Mouse (Mus musculus) cerebellum, postnatal 4 days (tissue): ENCODE results near the gene Zfr.
"Not testable (repeated sequence)": the region's sequence is repeated elsewhere in the genome, so short reads cannot be mapped to it uniquely, and the experiment has no call there.

Source experiments
- DNase-seq, 2 experiments: peaks; one replicate each; pipeline ENCODE4 v3.0.0; 2022; ENCODE audit warnings: low spot score in 2 of 2, mixed read lengths in 1 of 2

The Zfr gene

GRCm38 (mm10) chr15:12194817-12195735, 77.4 kb downstream of the Zfr start:
- DNase-seq: no peak

DNA sequence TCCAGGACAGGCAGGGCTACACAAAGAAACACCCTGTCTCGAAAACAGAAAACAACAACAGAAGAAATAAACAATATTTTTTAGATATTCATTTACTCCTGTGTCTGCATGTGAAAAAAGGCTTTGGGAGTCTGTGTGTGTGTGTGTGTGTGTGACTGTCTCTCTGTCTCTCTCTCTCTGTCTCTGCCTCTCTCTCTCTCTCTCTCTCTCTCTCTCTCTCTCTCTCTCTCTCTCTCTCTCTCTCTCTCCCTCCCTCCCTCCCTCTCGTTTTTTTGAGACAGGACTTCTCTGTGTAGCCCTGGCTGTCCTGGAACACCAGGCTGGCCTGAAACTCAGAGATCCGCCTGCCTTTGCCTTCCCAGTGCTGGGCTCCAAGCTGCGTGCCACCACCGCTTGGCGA, 78.3 kb downstream of the Zfr start:
- DNase-seq: no peak

- DNase-seq: peak in 1 of 2 experiments; percentile 66
Observed at GRCm38 (mm10) chr15:12196410-12197191, 79.0 kb downstream of the Zfr start.

DNA sequence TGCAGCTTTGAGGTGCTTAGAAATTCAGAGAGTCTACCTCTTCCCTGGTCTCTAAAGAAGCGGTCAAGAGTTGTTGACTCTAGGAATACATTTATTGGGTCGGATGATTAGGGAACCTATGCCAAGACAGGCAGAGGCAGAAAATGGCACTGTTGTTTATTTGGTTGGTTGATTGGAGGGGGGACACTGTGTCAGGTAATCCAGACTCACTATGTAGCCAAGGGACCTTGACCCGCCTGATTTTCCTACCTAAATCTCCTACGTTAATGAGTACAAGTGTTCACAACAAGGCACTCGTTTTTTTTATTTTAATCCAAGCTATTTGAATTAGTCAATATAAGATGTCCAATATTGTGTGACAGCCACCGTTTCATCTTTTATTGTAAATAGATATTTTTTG, 79.7 kb downstream of the Zfr start:
- DNase-seq: no peak

- DNase-seq: no peak
Observed at GRCm38 (mm10) chr15:12200021-12200420, 82.4 kb downstream of the Zfr start.

- no peak for DNase-seq
Observed at GRCm38 (mm10) chr15:12201856-12202255, 84.2 kb downstream of the Zfr start.

GRCm38 (mm10) chr15:12202456-12202855, 84.8 kb downstream of the Zfr start:
- DNase-seq: no peak

- DNase-seq: not testable (repeated sequence)
Observed at GRCm38 (mm10) chr15:12203008-12203407, 85.4 kb downstream of the Zfr start.

DNA sequence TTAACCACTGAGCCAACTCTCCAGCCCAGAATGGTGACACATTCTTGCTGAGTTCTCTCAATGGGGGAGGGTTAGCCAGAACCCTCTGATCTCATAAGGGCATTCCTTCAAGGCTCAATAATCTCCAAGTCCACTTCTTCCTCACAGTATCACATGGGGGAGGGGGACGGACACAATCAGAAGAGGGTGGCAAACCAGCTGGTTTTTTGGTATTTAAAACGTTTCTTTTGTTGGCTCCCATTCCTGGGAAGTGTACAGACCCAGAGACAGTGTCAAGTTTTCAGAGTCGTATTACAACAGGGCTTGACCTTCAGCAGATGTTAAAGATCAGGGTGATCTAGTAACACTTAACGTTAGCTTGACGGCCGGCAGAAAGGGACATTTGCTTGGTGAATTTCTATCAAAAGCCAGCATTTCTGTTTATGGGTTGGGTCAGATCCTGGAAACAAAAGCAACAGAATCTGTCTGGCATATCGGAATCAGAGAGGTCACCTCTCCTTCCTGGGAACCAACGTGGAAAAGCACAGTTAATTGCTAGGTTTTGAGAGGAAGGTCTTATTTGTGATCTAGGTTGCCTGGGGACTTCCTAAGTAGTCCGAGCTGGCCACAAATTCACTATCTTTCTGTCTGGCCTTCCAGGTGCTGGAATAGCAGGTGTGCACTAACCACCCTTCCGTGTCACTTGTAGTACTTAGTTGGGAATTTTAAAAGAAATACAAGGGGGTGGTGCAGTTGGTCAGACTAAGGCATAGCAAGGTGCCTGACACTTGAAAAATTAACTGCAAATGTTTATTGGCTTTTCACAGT, 86.1 kb downstream of the Zfr start:
- DNase-seq: no peak

- DNase-seq: peak; percentile 98 to 100
Observed at GRCm38 (mm10) chr15:12204319-12205159, 86.9 kb downstream of the Zfr start, which contains the start of gene Mtmr12. Mtmr12 (plus strand) TSS chr15:12205028.

- no peak for DNase-seq
Observed at GRCm38 (mm10) chr15:12205160-12205901, 87.7 kb downstream of the Zfr start.

DNA sequence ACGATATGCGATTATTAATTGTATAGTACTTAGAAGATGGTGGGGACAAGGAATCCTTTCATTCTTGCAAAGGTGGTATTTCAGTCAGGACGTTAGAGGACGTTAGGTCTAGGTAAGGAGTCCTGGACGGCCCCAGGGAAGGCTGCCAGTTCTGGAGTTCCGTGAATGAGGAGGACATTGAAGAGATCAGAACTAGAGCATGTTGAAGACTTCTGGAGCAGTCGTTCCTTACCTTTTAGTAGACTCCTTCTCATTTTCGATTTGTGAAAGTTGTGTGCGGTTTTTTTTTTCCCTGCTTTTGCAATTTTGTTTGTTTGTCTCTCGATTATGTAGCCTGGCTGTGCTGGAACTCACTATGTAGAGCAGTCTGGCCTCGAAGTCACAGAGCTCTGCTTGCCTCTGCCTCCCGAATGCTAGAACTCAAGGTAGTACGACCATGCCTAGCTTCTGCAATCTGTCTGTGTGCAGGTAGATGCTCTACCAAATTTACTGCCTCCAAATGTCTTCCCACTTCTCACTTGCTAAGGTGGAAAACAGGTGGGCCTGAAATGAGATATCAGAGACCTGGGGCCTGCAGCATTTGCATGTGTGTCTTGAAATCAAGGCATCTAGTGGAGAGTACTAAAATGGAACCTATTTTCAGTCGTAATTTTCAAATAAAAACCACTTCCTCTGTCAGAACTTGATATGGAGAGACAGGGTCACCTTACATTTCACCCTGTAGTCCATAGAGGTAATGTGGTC, 88.4 kb downstream of the Zfr start:
- no peak for DNase-seq

- no peak for DNase-seq
Observed at GRCm38 (mm10) chr15:12206646-12207222, 89.1 kb downstream of the Zfr start.

DNA sequence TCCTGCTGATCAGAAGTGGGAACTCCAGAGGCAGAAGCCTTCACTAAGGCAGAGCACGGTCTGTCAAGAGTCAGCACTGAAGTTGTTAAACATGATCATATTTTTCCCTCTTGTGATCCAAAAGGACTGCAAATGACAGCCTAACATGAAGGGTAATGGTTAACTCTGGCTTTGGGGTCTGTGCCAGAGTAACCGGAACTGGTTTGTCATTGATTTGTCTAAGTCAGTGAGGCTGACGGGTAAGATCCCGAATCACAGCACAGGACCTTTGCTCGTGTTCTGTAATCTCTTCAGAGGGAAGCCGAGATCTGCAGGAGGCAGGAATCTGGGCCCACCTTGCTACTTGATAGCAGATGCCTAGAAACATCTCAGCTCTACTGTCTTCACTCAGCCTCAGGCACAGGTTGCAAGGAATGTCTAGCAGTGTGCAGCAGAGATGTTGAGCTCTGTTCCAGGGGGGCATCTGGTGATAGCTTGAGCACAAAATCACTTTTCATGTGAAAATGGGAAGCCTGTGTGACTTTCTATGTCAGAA, 90.0 kb downstream of the Zfr start:
- no peak for DNase-seq

DNA sequence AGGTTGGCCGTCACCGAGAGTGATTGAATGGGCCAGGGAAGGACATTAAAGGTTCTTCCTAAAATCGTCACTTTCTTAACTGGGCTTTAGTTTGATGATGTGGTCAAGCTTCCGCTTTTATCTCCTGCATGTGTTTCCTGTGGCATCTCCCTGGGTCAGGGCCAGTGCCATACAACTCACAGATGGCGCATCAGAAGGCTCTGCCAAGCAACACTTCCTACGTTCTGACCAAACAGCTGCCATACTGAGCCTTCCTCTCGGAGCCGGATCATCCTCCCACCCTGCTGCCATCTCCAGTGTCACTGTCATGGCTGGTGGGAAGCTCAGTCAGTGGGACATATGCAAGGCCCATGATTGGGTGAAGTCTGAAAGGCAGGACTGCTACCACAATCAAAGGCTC, 93.9 kb downstream of the Zfr start:
- DNase-seq: peak in 1 of 2 experiments; percentile 47

DNA sequence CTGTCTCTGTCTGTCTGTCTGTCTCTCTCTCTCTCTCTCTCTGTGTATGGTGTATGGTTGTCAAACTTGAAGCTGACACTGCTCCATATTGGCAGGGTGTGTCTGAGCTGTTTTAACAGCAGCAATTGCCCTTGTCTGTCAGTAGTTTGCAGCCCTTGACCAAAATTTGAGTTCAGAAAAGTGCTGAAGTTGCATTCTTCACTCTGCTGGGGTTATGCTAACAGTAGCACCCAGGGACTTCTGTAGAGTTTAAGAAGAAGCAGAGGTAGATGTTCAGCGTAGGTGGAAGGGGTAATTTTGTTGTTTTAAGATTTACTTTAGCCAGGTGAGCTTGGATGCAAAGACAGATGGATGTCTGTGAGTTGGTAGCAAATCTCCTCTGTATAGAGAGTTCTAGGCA, 94.6 kb downstream of the Zfr start:
- DNase-seq: no peak

- no peak for DNase-seq
Observed at GRCm38 (mm10) chr15:12214531-12215414, 97.1 kb downstream of the Zfr start.

DNA sequence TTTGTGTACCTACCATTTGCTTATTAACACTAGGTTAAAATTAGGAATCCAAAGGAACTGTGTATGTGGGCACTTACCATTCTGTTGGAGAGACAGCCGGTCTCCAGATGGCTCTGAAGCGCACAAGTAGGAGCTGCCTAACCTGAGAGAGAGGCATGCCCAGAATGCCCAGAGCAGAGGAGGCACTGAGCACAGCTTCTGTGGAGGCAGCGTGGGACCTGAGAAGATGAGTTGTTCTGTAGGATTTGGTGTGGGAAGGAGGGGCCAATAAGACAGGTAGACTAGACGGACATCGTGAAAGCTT, 97.7 kb downstream of the Zfr start:
- DNase-seq: no peak
